Mouse (Mus musculus) myocyte (in vitro differentiated cells): ENCODE data around the gene Nek8. TPM values are rescaled to one million over a fixed set of nuclear protein-coding genes. Genes with fewer than 3 reads are reported as not detected.

ENCODE experiments used
- H3K27me3 ChIP-seq: one replicate; pipeline ENCODE4 v1.6.1; 2011; ENCODE audit not compliant: control insufficient read depth, insufficient read depth, insufficient read length
- H3K36me3 ChIP-seq: one replicate; pipeline ENCODE4 v1.6.1; 2011; ENCODE audit not compliant: control insufficient read depth, insufficient read depth
- H3K4me2 ChIP-seq: one replicate; pipeline ENCODE4 v1.6.1; 2011; ENCODE audit warnings: low read depth, control low read depth
- H3K4me3 ChIP-seq: one replicate; pipeline ENCODE4 v1.5.1; 2011; ENCODE audit warnings: mild to moderate bottlenecking, control low read depth, moderate library complexity
- H3K79me2 ChIP-seq: one replicate; pipeline ENCODE4 v1.6.1; 2011; ENCODE audit not compliant: control insufficient read depth, insufficient read depth
- H3ac ChIP-seq: one replicate; pipeline ENCODE4 v1.6.1; 2011; ENCODE audit not compliant: control insufficient read depth, insufficient read length
- CEBPB ChIP-seq: IDR thresholded peaks from 2 replicates; pipeline ENCODE4 v1.6.1; 2011; ENCODE audit warnings: mild to moderate bottlenecking, moderate library complexity; ENCODE audit not compliant: poor library complexity, insufficient read depth, severe bottlenecking
- E2F4 ChIP-seq: IDR thresholded peaks from one replicate; pipeline ENCODE4 v1.6.1; 2011; ENCODE audit warnings: mild to moderate bottlenecking, control low read depth, moderate library complexity; ENCODE audit not compliant: insufficient read depth
- MAX ChIP-seq: IDR thresholded peaks from one replicate; pipeline ENCODE4 v1.6.1; 2011; ENCODE audit warnings: low read depth, mild to moderate bottlenecking, control low read depth
- MYOD1 ChIP-seq, 3 experiments: IDR thresholded peaks; one replicate each; pipeline ENCODE4 v1.6.1; 2011; ENCODE audit warnings: control low read depth in 2 of 3, low read depth in 2 of 3, mild to moderate bottlenecking in 2 of 3, moderate library complexity in 1 of 3; ENCODE audit not compliant: insufficient read length in 2 of 3, control insufficient read depth in 1 of 3
- MYOG ChIP-seq, 3 experiments: IDR thresholded peaks; one replicate each; pipeline ENCODE4 v1.6.1; 2011; ENCODE audit warnings: control low read depth in 2 of 3, low read depth in 2 of 3, mild to moderate bottlenecking in 2 of 3; ENCODE audit not compliant: insufficient read length in 2 of 3, control insufficient read depth in 1 of 3, insufficient read depth in 1 of 3
- POLR2A ChIP-seq: IDR thresholded peaks from one replicate; pipeline ENCODE4 v1.6.1; 2011; ENCODE audit warnings: low read depth, mild to moderate bottlenecking, control low read depth, moderate library complexity; ENCODE audit not compliant: insufficient read length
- POLR2AphosphoS2 ChIP-seq: IDR thresholded peaks from one replicate; pipeline ENCODE4 v1.6.1; 2011; ENCODE audit warnings: low read depth, control low read depth; ENCODE audit not compliant: insufficient read length
- REST ChIP-seq: IDR thresholded peaks from one replicate; pipeline ENCODE4 v1.6.1; 2011; ENCODE audit warnings: mild to moderate bottlenecking, control low read depth, moderate library complexity; ENCODE audit not compliant: insufficient read depth, insufficient read length
- SRF ChIP-seq: IDR thresholded peaks from one replicate; pipeline ENCODE4 v1.6.1; 2011; ENCODE audit warnings: low read depth; ENCODE audit not compliant: control insufficient read depth, insufficient read length
- TCF12 ChIP-seq: IDR thresholded peaks from one replicate; pipeline ENCODE4 v1.6.1; 2011; ENCODE audit warnings: mild to moderate bottlenecking, control low read depth; ENCODE audit not compliant: poor library complexity, insufficient read depth, severe bottlenecking
- TCF3 ChIP-seq: IDR thresholded peaks from one replicate; pipeline ENCODE4 v1.6.1; 2011; ENCODE audit warnings: low read depth, control low read depth; ENCODE audit not compliant: insufficient read length
- USF1 ChIP-seq: IDR thresholded peaks from one replicate; pipeline ENCODE4 v1.6.1; 2011; ENCODE audit warnings: low read depth, mild to moderate bottlenecking, control low read depth, moderate library complexity
- polyA plus RNA-seq: library from polyadenylated mRNA; unstranded; fragments of >200 nt; fragmentation: generic; extraction: Trizol; gene quantifications from one replicate; pipeline ENCODE4 v1.2.1, GENCODE M21; 2012; ENCODE audit warnings: missing spikeins

The Nek8 gene
- polyA plus RNA-seq, 1 experiment: 9.6 TPM

DNA sequence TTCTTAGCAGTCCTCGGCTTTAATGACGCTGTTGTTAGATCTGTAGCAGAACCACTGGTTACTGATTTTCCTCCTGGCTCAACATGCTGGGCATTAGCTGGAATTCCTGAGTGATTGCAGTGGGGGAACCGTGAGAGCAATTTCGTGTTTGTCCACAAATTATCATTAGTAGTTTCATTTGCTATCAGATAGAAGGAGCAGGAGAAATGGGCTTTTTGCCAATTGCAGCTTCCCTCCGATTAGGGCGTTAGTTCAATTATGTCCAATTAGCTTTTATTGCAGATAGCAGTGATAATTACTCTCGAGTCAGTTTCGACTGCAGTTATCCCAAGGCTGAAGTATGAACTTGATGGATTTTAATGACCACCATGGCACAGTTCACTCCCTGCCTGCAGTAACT is 47.0 kb downstream of the Nek8 start:
- H3K36me3 ChIP-seq: no peaks in the 10 kb centered on the region
- H3K27me3 ChIP-seq: no peaks in the 10 kb centered on the region
- no peak overlapping the region for H3K4me2 ChIP-seq
- H3K79me2 ChIP-seq: peaks cover 91% of the 10 kb centered on the region
- H3K4me3 ChIP-seq: no peak overlapping the region
- no peak overlapping the region for H3ac ChIP-seq
- TF ChIP-seq MAX (no peak), REST (no peak)

DNA sequence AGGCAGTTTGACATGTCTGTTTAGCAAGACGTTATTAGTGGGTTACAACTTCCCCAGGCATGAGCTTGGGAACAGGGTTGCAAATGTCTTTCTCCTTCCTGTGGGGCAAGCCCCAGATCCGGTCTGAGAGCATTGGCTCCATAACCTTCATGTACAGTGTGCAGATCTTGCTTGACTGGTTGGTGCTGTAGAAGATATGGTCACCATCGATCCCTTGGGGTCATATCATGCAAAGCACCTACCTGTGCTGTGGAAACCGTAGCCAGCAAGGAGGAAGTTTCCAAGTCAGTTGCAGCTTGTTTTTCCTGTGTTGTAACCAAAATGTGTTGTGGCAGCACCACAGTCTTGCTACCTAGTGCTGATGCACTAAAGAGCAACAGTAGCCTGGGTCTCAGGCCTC is 49.7 kb downstream of the Nek8 start:
- Histone ChIP-seq H3K79me2 (peaks cover 93% of the 10 kb centered on the region), H3K36me3 (no peaks in the 10 kb centered on the region), H3ac (no peak overlapping the region), H3K4me2 (no peak overlapping the region), H3K4me3 (no peak overlapping the region), H3K27me3 (no peaks in the 10 kb centered on the region)
- TF ChIP-seq SRF (no peak), POLR2AphosphoS2 (no peak), USF1 (no peak), TCF3 (no peak), MAX (no peak), POLR2A (no peak), REST (no peak), CEBPB (no peak), MYOD1 (IDR thresholded peaks at IDR 0.05; ENCODE audit: control insufficient read depth in 1 of 3, insufficient read length in 2 of 3, low read depth in 2 of 3) (no peak), TCF12 (no peak), E2F4 (no peak), MYOG (IDR thresholded peaks at IDR 0.05; ENCODE audit: control insufficient read depth in 1 of 3, insufficient read depth in 1 of 3, insufficient read length in 2 of 3, low read depth in 2 of 3) (no peak)

DNA sequence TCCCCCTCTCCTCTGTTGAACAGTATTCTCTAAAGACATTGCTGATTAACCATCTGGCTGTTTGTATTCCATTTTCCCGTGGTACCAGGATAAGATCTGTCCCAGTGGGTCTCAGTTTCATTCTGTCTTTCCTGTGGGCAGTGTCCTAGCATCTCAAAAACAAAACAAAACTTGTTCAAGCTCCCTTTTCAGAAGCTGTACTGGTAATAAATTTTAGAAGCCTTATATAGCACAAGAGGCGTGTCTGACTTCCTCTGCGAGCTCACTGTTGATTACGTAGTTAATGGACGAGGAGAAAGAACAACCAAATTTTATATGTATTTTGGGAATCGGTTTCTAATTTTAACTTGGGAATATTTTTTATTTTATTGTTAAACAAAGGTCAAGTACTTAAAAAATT is 50.8 kb downstream of the Nek8 start:
- no peak overlapping the region for H3ac ChIP-seq
- H3K4me2 ChIP-seq: no peak overlapping the region
- no peaks in the 10 kb centered on the region for H3K36me3 ChIP-seq
- no peak for TF ChIP-seq MYOG (IDR thresholded peaks at IDR 0.05; ENCODE audit: control insufficient read depth in 1 of 3, insufficient read depth in 1 of 3, insufficient read length in 2 of 3, low read depth in 2 of 3)
- TF ChIP-seq MAX: no peak
- TF ChIP-seq MYOD1 (IDR thresholded peaks at IDR 0.05; ENCODE audit: control insufficient read depth in 1 of 3, insufficient read length in 2 of 3, low read depth in 2 of 3): no peak
- no peak for TF ChIP-seq REST
- no peak for TF ChIP-seq TCF12
- no peak for TF ChIP-seq CEBPB
- no peak for TF ChIP-seq USF1
- TF ChIP-seq TCF3: no peak
- TF ChIP-seq POLR2AphosphoS2: no peak
- TF ChIP-seq E2F4: no peak
- no peak for TF ChIP-seq SRF
- H3K79me2 ChIP-seq: peaks cover 93% of the 10 kb centered on the region
- no peaks in the 10 kb centered on the region for H3K27me3 ChIP-seq
- H3K4me3 ChIP-seq: no peak overlapping the region

DNA sequence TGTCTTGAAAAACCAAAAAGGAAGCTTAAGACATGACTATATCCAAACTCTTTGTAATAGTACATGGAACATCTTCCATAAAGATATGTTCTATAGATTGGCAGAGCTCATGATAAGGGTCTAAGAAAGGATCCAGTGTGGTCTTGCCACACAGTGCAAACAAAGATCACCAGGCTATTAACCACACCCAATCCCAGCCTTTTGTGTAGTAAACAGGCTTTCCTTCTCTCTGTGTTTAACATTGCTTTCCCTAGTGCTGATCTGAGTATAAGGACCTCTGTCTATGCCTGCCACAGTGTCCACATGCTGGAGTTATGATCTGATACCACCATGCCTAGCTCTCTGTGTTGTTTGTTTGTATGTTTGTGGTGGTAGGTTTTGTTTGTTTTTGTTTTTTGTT is 52.7 kb downstream of the Nek8 start:
- Histone ChIP-seq H3K79me2 (peaks cover 94% of the 10 kb centered on the region), H3K4me3 (no peak overlapping the region), H3K36me3 (no peaks in the 10 kb centered on the region), H3ac (no peak overlapping the region), H3K27me3 (no peaks in the 10 kb centered on the region), H3K4me2 (no peak overlapping the region)
- TF ChIP-seq E2F4: no peak

DNA sequence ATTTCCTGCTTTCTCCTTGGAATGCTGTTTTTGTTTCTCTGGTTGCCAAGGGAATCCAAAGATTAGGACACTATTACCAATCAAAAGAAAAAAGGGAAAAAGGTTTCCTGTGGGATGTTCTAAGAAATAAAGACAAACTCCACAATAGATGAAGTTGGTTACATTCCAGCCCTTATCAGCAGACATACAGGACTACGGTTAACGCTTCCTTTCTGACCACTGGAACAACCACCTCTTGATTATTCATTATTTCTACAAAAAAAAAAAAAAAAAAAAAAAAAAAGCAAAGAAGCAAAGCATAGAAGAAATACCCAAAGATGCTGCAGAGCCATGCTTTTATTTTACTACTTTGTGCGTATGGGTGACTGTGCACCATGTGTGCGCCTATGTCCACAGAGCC is 53.7 kb downstream of the Nek8 start:
- H3K4me3 ChIP-seq: no peak overlapping the region
- no peak overlapping the region for H3K4me2 ChIP-seq
- TF ChIP-seq MAX: no peak
- TF ChIP-seq SRF: no peak
- no peak for TF ChIP-seq E2F4
- no peak for TF ChIP-seq POLR2AphosphoS2
- TF ChIP-seq USF1: no peak
- TF ChIP-seq CEBPB: no peak
- TF ChIP-seq MYOD1 (IDR thresholded peaks at IDR 0.05; ENCODE audit: control insufficient read depth in 1 of 3, insufficient read length in 2 of 3, low read depth in 2 of 3): no peak
- TF ChIP-seq POLR2A: no peak
- no peak for TF ChIP-seq MYOG (IDR thresholded peaks at IDR 0.05; ENCODE audit: control insufficient read depth in 1 of 3, insufficient read depth in 1 of 3, insufficient read length in 2 of 3, low read depth in 2 of 3)
- TF ChIP-seq TCF3: no peak
- TF ChIP-seq TCF12: no peak
- no peak for TF ChIP-seq REST
- no peaks in the 10 kb centered on the region for H3K36me3 ChIP-seq
- peaks cover 97% of the 10 kb centered on the region for H3K79me2 ChIP-seq
- no peaks in the 10 kb centered on the region for H3K27me3 ChIP-seq
- no peak overlapping the region for H3ac ChIP-seq
